Mouse (Mus musculus) neural tube, embryonic 12.5 days (tissue): ENCODE measurements at regions not wholly inside any gene's neighbourhood (a gene's known extent, or its start where the extent isn't known, plus 50 kb on each side); places are given as distances from the start of the nearest gene placed in this dataset.

Experiments used
- ATAC-seq: fragments of 200-750 bp; cut with Nextera tagmentation; 2 replicates; pipeline ENCODE4 v1.8.0; 2017; ENCODE audit warnings: low read depth, mild to moderate bottlenecking, moderate TSS enrichment, moderate library complexity; ENCODE audit not compliant: low FRiP score
- H3K27ac ChIP-seq: fragments of 300-500 bp; sonication (generic); 2 replicates; pipeline ENCODE4 v1.5.1; 2016
- H3K27me3 ChIP-seq: fragments of 300-500 bp; sonication (generic); replicated peaks from 2 replicates; pipeline ENCODE4 v1.6.1; 2016; ENCODE audit warnings: mild to moderate bottlenecking
- H3K36me3 ChIP-seq: fragments of 300-500 bp; sonication (generic); 2 replicates; pipeline ENCODE4 v1.6.1; 2016; ENCODE audit warnings: mild to moderate bottlenecking
- H3K4me1 ChIP-seq: fragments of 300-500 bp; sonication (generic); 2 replicates; pipeline ENCODE4 v1.6.1; 2016
- H3K4me2 ChIP-seq: fragments of 300-500 bp; sonication (generic); replicated peaks from 2 replicates; pipeline ENCODE4 v1.6.1; 2016; ENCODE audit warnings: mild to moderate bottlenecking
- H3K4me3 ChIP-seq: fragments of 300-500 bp; sonication (generic); 2 replicates; pipeline ENCODE4 v1.5.1; 2016
- H3K9ac ChIP-seq: fragments of 300-500 bp; sonication (generic); 2 replicates; pipeline ENCODE4 v1.6.1; 2016; ENCODE audit warnings: mild to moderate bottlenecking
- H3K9me3 ChIP-seq: fragments of 300-500 bp; sonication (generic); 2 replicates; pipeline ENCODE4 v1.6.1; 2016; ENCODE audit warnings: mild to moderate bottlenecking
- WGBS: fragments of 180-500 bp; shearing (Covaris S2); methylation state at CpG from one replicate; pipeline ENCODE4 v1.1.7; 2016; 5-methylcytosine and 5-hydroxymethylcytosine counted together

DNA sequence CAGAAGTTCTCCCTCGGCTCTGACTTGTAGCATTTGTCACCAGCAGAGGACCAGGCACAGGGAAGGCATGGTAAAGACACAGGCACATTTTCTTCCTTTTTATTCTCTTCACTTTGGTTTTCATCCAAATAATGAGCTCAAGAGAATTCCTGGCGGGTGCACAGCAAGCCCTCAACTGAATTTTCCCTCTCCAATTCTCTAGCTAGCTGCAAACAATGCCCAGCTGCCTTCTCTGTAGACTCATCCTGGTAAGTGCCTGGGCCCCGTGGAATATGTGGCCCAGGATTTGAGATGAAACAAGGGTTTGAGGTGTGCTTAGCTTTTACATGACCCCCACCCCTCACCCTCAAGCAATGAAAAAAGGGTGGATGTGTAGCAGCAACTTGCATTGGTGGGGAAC lies 90.4 kb downstream of the Otol1 start:
- no peak for ATAC-seq
- WGBS, result 55% methylated on average over 3 of the region's 3 CpGs
- Histone ChIP-seq H3K9me3 (no peaks in the 10 kb centered on the region), H3K4me2 (no peak overlapping the region), H3K9ac (no peak overlapping the region), H3K27ac (no peak overlapping the region), H3K27me3 (no peaks in the 10 kb centered on the region), H3K36me3 (no peaks in the 10 kb centered on the region), H3K4me1 (0 out of 2 replicates have a peak, but pooled peaks cover 4% of the 10 kb centered on the region), H3K4me3 (no peak overlapping the region)

DNA sequence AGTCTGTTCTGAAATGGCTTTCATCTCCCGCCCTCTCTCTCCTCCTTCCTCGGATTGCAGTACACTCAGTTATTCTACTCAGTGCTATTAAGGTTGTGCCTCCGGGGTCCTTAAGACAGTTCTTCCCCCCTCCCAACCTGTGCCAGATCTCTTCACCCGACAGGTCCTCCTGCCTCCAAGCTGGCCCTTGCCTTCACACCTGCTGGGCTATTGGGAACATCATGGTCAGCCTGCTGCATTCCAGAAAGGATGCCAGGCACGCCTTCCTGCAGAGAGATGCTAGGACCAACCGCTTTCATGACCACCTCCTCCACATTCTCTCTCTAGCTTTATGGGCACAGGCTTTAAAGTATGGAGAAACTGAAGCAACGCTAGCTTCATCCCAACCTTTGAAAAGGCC lies 94.7 kb downstream of the Otol1 start:
- no peak for ATAC-seq
- Histone ChIP-seq H3K9ac (no peak overlapping the region), H3K4me3 (no peak overlapping the region), H3K27ac (no peak overlapping the region), H3K36me3 (no peaks in the 10 kb centered on the region), H3K4me2 (no peak overlapping the region), H3K4me1 (0 out of 2 replicates have a peak, but pooled peaks cover 6% of the 10 kb centered on the region), H3K27me3 (no peaks in the 10 kb centered on the region), H3K9me3 (no peaks in the 10 kb centered on the region)
- 50% methylated on average over 7 of the region's 7 CpGs for WGBS

GRCm38 (mm10) chr3:70102593-70103213 lies 95.3 kb downstream of the Otol1 start:
- Histone ChIP-seq H3K27me3 (no peaks in the 10 kb centered on the region), H3K4me3 (no peak overlapping the region), H3K36me3 (no peaks in the 10 kb centered on the region), H3K4me1 (0 out of 2 replicates have a peak, but pooled peaks cover 6% of the 10 kb centered on the region), H3K27ac (no peak overlapping the region), H3K9ac (no peak overlapping the region), H3K4me2 (no peak overlapping the region), H3K9me3 (no peaks in the 10 kb centered on the region)
- no peak for ATAC-seq
- 75% methylated on average over 10 of the region's 10 CpGs for WGBS

DNA sequence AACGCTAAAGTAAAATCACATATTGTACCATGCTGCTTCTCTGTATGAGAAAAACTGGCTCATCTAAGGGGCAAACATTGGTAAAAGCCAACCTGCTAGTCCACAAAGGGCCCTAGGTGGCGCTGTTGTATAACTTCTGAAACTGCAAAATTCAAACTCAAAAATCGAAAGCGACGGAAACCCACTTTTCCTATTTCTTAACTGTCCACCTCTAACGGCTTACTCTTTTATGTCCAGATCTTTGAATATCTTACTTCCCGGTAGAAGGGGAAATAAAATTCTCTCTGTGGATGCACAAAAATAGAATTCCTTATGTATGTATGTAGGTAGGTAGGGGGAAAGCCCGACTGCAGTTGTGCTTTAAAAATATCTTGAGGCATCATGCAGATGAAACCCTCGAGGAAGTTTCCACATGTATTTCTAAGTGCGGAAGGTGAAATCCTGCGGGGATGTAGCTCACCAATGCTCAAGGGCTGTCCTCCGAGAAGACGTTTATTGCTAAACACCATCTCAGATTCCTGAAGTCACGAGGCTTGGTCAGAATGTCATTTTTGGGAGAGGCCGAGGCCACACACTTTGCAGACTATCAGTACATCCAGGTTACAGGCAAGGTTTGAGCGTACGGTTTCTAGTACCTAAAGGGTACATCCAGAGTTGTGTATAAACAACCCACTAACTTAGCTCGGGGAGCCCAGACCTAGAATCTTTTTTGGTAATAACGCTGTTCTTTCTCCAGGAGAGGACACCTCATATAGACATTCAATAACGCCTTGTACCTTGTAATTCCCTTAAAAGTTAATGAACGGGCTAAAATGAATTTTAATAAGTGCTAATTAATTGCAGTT lies 96.8 kb downstream of the Otol1 start:
- Histone ChIP-seq H3K4me1 (0 out of 2 replicates have a peak, but pooled peaks cover 6% of the 10 kb centered on the region), H3K36me3 (no peaks in the 10 kb centered on the region), H3K4me3 (peak overlapping the region; percentile 35), H3K27ac (no peak overlapping the region), H3K27me3 (no peaks in the 10 kb centered on the region), H3K4me2 (peak overlapping the region; percentile 73), H3K9me3 (no peaks in the 10 kb centered on the region), H3K9ac (peak overlapping the region; percentile 57)
- ATAC-seq, result peak; percentile 55
- 9% methylated on average over 21 of the region's 21 CpGs for WGBS

GRCm38 (mm10) chr3:70104828-70105399 lies 97.5 kb downstream of the Otol1 start:
- peak; percentile 68 for ATAC-seq
- H3K9ac ChIP-seq, result peak overlapping the region; percentile 57

GRCm38 (mm10) chr3:70105561-70105960 lies 98.1 kb downstream of the Otol1 start:
- Histone ChIP-seq H3K36me3 (no peaks in the 10 kb centered on the region), H3K9me3 (no peaks in the 10 kb centered on the region), H3K9ac (no peak overlapping the region), H3K4me3 (no peak overlapping the region), H3K27ac (no peak overlapping the region), H3K4me1 (0 out of 2 replicates have a peak, but pooled peaks cover 6% of the 10 kb centered on the region), H3K4me2 (no peak overlapping the region), H3K27me3 (no peaks in the 10 kb centered on the region)
- WGBS, result 80% methylated on average over 1 of the region's 1 CpGs
- ATAC-seq, result no peak

More at GRCm38 (mm10) chr3:70104828-70105399, 97.5 kb downstream of the Otol1 start:
- Histone ChIP-seq H3K9me3 (no peaks in the 10 kb centered on the region), H3K4me3 (peak overlapping the region; percentile 35), H3K4me1 (0 out of 2 replicates have a peak, but pooled peaks cover 6% of the 10 kb centered on the region), H3K27me3 (no peaks in the 10 kb centered on the region), H3K4me2 (peak overlapping the region; percentile 73), H3K27ac (no peak overlapping the region), H3K36me3 (no peaks in the 10 kb centered on the region)
- WGBS, result 16% methylated on average over 7 of the region's 7 CpGs

- 0 out of 2 replicates have a peak, but pooled peaks cover 6% of the 10 kb centered on the region for H3K4me1 ChIP-seq
- H3K4me3 ChIP-seq, result no peak overlapping the region
- 94% methylated on average over 2 of the region's 2 CpGs for WGBS
- no peak overlapping the region for H3K27ac ChIP-seq
- no peak overlapping the region for H3K4me2 ChIP-seq
- H3K36me3 ChIP-seq, result no peaks in the 10 kb centered on the region
- no peak for ATAC-seq
- no peaks in the 10 kb centered on the region for H3K27me3 ChIP-seq
- H3K9ac ChIP-seq, result no peak overlapping the region
- H3K9me3 ChIP-seq, result no peaks in the 10 kb centered on the region
These were observed 98.7 kb downstream of the Otol1 start for GRCm38 (mm10) chr3:70106141-70106540.

GRCm38 (mm10) chr3:70126212-70126611 lies 118.8 kb downstream of the Otol1 start:
- Histone ChIP-seq H3K4me3 (no peak overlapping the region), H3K9ac (no peak overlapping the region), H3K9me3 (no peaks in the 10 kb centered on the region), H3K36me3 (no peaks in the 10 kb centered on the region), H3K4me2 (no peak overlapping the region), H3K27me3 (no peaks in the 10 kb centered on the region), H3K4me1 (no peaks in the 10 kb centered on the region), H3K27ac (no peak overlapping the region)
- no peak for ATAC-seq
- WGBS, result 97% methylated on average over 1 of the region's 1 CpGs

- no peaks in the 10 kb centered on the region for H3K4me1 ChIP-seq
- no peak for ATAC-seq
These were observed 123.0 kb downstream of the Otol1 start for GRCm38 (mm10) chr3:70130241-70131029.

DNA sequence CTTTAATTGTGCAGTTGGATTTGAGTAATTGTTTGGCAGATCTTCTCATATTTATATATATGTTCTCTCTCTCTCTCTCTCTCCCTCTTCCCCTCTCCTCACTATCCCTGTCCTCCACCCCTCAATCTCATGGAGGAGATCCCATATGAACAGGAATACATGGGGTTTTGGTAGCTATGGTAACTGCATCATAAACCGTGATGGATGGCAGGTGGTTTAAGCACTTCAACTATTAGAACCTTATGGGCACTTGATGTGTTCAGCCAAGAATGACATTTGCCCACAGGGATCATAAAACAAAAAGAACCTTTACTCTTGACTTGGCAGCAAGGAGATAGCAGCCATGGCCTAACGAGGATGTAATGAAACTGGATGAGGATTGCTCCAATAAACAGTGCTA lies 127.5 kb downstream of the Otol1 start:
- Histone ChIP-seq H3K4me3 (no peak overlapping the region), H3K9ac (no peak overlapping the region), H3K27me3 (no peaks in the 10 kb centered on the region), H3K4me2 (no peak overlapping the region), H3K36me3 (no peaks in the 10 kb centered on the region), H3K4me1 (no peaks in the 10 kb centered on the region), H3K9me3 (no peaks in the 10 kb centered on the region), H3K27ac (no peak overlapping the region)
- ATAC-seq, result peak; percentile 91
- WGBS, result 31% methylated on average over 2 of the region's 2 CpGs

More at GRCm38 (mm10) chr3:70130241-70131029, 123.0 kb downstream of the Otol1 start:
- Histone ChIP-seq H3K9ac (no peak overlapping the region), H3K27me3 (no peaks in the 10 kb centered on the region), H3K9me3 (no peaks in the 10 kb centered on the region), H3K27ac (no peak overlapping the region), H3K4me3 (no peak overlapping the region), H3K4me2 (no peak overlapping the region), H3K36me3 (no peaks in the 10 kb centered on the region)
- WGBS, result 81% methylated on average over 8 of the region's 8 CpGs

DNA sequence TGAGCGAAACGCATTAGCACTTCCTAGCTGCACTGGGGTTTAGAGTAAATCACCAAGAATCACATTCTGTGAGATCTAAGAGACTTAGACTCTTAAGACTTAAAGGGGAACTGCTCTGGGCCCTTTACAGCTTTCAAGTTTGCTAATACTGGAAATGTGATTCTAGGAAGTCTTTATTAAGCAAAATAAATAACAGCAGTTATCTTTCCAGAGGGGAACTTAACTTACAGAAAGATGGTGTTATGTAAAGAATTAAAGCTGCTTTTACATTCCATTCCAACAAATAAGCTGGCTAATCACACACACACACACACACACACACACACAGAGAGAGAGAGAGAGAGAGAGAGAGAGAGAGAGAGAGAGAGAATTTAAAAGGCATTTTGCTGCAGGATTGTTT lies 131.1 kb downstream of the Otol1 start:
- Histone ChIP-seq H3K36me3 (no peaks in the 10 kb centered on the region), H3K9me3 (no peaks in the 10 kb centered on the region), H3K4me3 (no peak overlapping the region), H3K27me3 (no peaks in the 10 kb centered on the region), H3K4me1 (no peaks in the 10 kb centered on the region), H3K9ac (no peak overlapping the region), H3K27ac (no peak overlapping the region), H3K4me2 (no peak overlapping the region)
- ATAC-seq, result no peak
- WGBS, result 83% methylated on average over 2 of the region's 2 CpGs

GRCm38 (mm10) chr3:70138926-70139325 lies 131.5 kb downstream of the Otol1 start:
- Histone ChIP-seq H3K9me3 (no peaks in the 10 kb centered on the region), H3K27me3 (no peaks in the 10 kb centered on the region), H3K9ac (no peak overlapping the region), H3K27ac (no peak overlapping the region), H3K36me3 (no peaks in the 10 kb centered on the region), H3K4me1 (no peaks in the 10 kb centered on the region), H3K4me2 (no peak overlapping the region), H3K4me3 (no peak overlapping the region)
- 79% methylated on average over 4 of the region's 4 CpGs for WGBS
- no peak for ATAC-seq
